Mouse (Mus musculus) megakaryocyte-erythroid progenitor cell, adult 5-6 weeks (primary cell): Measurements from ENCODE around the gene Klrd1. TPM values are rescaled to one million over a fixed set of nuclear protein-coding genes. Genes with fewer than 3 reads are reported as not detected.

Experiments
- total RNA-seq, 2 experiments: library from RNA; stranded (forward) in 1 of 2; stranded (reverse) in 1 of 2; fragments of 200-1000, 215-1000 nt in 1 of 2; fragments of >200 nt in 1 of 2; fragmentation: Nextera tagmentation in 1 of 2; gene quantifications; 2 replicates each; pipeline ENCODE4 v1.2.3; 2014 to 2017

The Klrd1 gene
- total RNA-seq, 2 experiments from 2014 or later: 28.4 TPM; not detected in 1

Other genes starting within 250 kb of the Klrd1 start
- gene Clec12a, start 249.1 kb upstream of the Klrd1 start, total RNA-seq (2014; fragmentation: Nextera tagmentation): 0.37 and 4.4 TPM in 2 replicates
- 3.4 and 6.6 TPM in 2 replicates for gene Clec12a, start 249.1 kb upstream of the Klrd1 start, total RNA-seq (2017)
- not detected in 2 replicates for gene Clec12b, start 205.9 kb upstream of the Klrd1 start, total RNA-seq (2014; fragmentation: Nextera tagmentation)
- not detected in 2 replicates for gene Clec12b, start 205.9 kb upstream of the Klrd1 start, total RNA-seq (2017)
- gene Clec1b, start 194.5 kb upstream of the Klrd1 start, total RNA-seq (2014; fragmentation: Nextera tagmentation): 0.47 TPM in 1 of 2 replicates, not detected in the other
- gene Clec1b, start 194.5 kb upstream of the Klrd1 start, total RNA-seq (2017): 2.8 TPM in 1 of 2 replicates, not detected in the other
- gene Clec9a, start 182.9 kb upstream of the Klrd1 start, total RNA-seq (2014; fragmentation: Nextera tagmentation): not detected in 2 replicates
- 0.47 and 0.53 TPM in 2 replicates for gene Clec9a, start 182.9 kb upstream of the Klrd1 start, total RNA-seq (2017)
- gene Clec1a, start 139.8 kb upstream of the Klrd1 start, total RNA-seq (2014; fragmentation: Nextera tagmentation): not detected in 2 replicates
- gene Clec1a, start 139.8 kb upstream of the Klrd1 start, total RNA-seq (2017): not detected in 2 replicates
- gene Olr1, start 84.6 kb upstream of the Klrd1 start, total RNA-seq (2014; fragmentation: Nextera tagmentation): not detected in 2 replicates
- 0.30 and 4.9 TPM in 2 replicates for gene Olr1, start 84.6 kb upstream of the Klrd1 start, total RNA-seq (2017)
- gene Tmem52b, start 79.2 kb upstream of the Klrd1 start, total RNA-seq (2014; fragmentation: Nextera tagmentation): not detected in 2 replicates
- not detected in 2 replicates for gene Tmem52b, start 79.2 kb upstream of the Klrd1 start, total RNA-seq (2017)
- 43.0 and 58.9 TPM in 2 replicates for gene Gabarapl1, start 58.6 kb upstream of the Klrd1 start, total RNA-seq (2014; fragmentation: Nextera tagmentation)
- 68.8 and 97.4 TPM in 2 replicates for gene Gabarapl1, start 58.6 kb upstream of the Klrd1 start, total RNA-seq (2017)
- gene Klre1, start 13.9 kb upstream of the Klrd1 start, total RNA-seq (2014; fragmentation: Nextera tagmentation): 0.30 and 1.1 TPM in 2 replicates
- gene Klre1, start 13.9 kb upstream of the Klrd1 start, total RNA-seq (2017): 0.53 and 5.0 TPM in 2 replicates
- 1.2 and 2.4 TPM in 2 replicates for gene Klrk1, start 32.1 kb downstream of the Klrd1 start, total RNA-seq (2014; fragmentation: Nextera tagmentation)
- gene Klrk1, start 32.1 kb downstream of the Klrd1 start, total RNA-seq (2017): 1.3 and 18.7 TPM in 2 replicates
- gene Klrc3, start 51.6 kb downstream of the Klrd1 start, total RNA-seq (2014; fragmentation: Nextera tagmentation): not detected in 2 replicates
- 1.3 TPM in 1 of 2 replicates, not detected in the other for gene Klrc3, start 51.6 kb downstream of the Klrd1 start, total RNA-seq (2017)
- 0.12 TPM in 1 of 2 replicates, not detected in the other for gene Klrc2, start 68.9 kb downstream of the Klrd1 start, total RNA-seq (2014; fragmentation: Nextera tagmentation)
- 0.30 and 0.47 TPM in 2 replicates for gene Klrc2, start 68.9 kb downstream of the Klrd1 start, total RNA-seq (2017)
- 1.8 TPM in 1 of 2 replicates, not detected in the other for gene Klrc1, start 87.2 kb downstream of the Klrd1 start, total RNA-seq (2014; fragmentation: Nextera tagmentation)
- gene Klrc1, start 87.2 kb downstream of the Klrd1 start, total RNA-seq (2017): 26.3 TPM in 1 of 2 replicates, not detected in the other
- 1.1 TPM in 1 of 2 replicates, not detected in the other for gene Klri1, start 125.3 kb downstream of the Klrd1 start, total RNA-seq (2014; fragmentation: Nextera tagmentation)
- gene Klri1, start 125.3 kb downstream of the Klrd1 start, total RNA-seq (2017): 4.0 TPM in 1 of 2 replicates, not detected in the other
- gene Klri2, start 148.7 kb downstream of the Klrd1 start, total RNA-seq (2014; fragmentation: Nextera tagmentation): 0.59 TPM in 1 of 2 replicates, not detected in the other
- gene Klri2, start 148.7 kb downstream of the Klrd1 start, total RNA-seq (2017): 3.3 TPM in 1 of 2 replicates, not detected in the other
- gene Gm156, start 192.5 kb downstream of the Klrd1 start, total RNA-seq (2014; fragmentation: Nextera tagmentation): not detected in 2 replicates
- not detected in 2 replicates for gene Gm156, start 192.5 kb downstream of the Klrd1 start, total RNA-seq (2017)